Comparison of ENCODE assay signal across 7 mouse cellular contexts in the genomic region with DNA sequence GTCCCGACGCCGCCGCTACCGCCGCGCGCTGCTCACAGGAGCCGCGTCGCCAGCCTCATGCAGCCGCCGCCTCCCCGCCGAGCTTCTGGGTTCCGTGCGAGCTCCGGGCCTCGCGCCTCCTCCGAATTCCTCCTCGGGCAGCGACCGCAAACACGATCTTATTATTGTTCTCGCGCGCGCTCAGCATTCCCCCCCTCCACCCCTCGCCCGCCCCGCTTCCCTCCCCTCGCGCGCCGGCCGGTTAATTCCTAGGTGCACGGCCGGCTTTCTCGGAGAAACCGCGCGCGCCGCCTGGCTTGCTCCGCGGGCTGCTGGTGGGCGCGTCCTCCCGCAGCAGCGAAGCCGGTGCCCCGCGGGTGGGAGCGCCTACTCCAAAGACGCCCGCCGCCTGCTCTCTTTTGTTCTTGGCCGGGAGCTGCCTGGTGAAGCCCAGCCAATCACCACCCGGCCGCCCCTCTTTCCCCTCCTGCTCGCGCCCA. TPM values are rescaled to one million over a fixed set of nuclear protein-coding genes. Genes with fewer than 3 reads are reported as not detected.
A peak's percentile ranks its signal among the peaks of the same experiment; 100 is the strongest.
DNase-seq lines count a peak whose midpoint lies in the region; ATAC-seq and TF ChIP-seq lines count a peak whose summit lies in the region.

A gene (minus strand): TSS at position 207 of the 479 bp plus-strand sequence.

- TF ChIP-seq CTCF in intestine, postnatal 0 days (IDR thresholded peaks at IDR 0.05; ENCODE audit: low read depth), result peak; percentile 26; the same call in 1 of the 2 replicates

- no peaks in the 10 kb centered on the region for H3K4me1 ChIP-seq in intestine, postnatal 0 days (replicated peaks; ENCODE audit: control insufficient read depth, insufficient read depth, low read length)
- peaks cover 32% of the 10 kb centered on the region for H3K4me1 ChIP-seq in midbrain, embryonic 10.5 days

- WGBS in intestine, postnatal 0 days, result under 1% methylated on average over 46 of the region's 63 CpGs
- under 1% methylated on average over 46 of the region's 63 CpGs for WGBS in midbrain, embryonic 10.5 days

- H3K4me3 ChIP-seq in intestine, postnatal 0 days (ENCODE audit: low read depth, low read length), result peak within 1 kb of the TSS; percentile 60
- peak within 1 kb of the TSS; percentile 89 for H3K4me3 ChIP-seq in midbrain, embryonic 10.5 days

- peak within 1 kb of the TSS; percentile 81 for H3K4me2 ChIP-seq in intestine, postnatal 0 days (replicated peaks; ENCODE audit: low read depth)

- H3K9me3 ChIP-seq in intestine, postnatal 0 days (ENCODE audit: control insufficient read depth), result no peaks in the 10 kb centered on the region
- no peaks in the 10 kb centered on the region for H3K9me3 ChIP-seq in midbrain, embryonic 10.5 days (replicated peaks)

- peaks cover 32% of the 10 kb centered on the region for H3K27me3 ChIP-seq in intestine, postnatal 0 days (replicated peaks; ENCODE audit: control insufficient read depth, insufficient read depth, low read length)
- peaks cover 24% of the 10 kb centered on the region for H3K27me3 ChIP-seq in midbrain, embryonic 10.5 days (ENCODE audit: low read depth, poor library complexity, severe bottlenecking)

- H3K36me3 ChIP-seq in intestine, postnatal 0 days (ENCODE audit: control insufficient read depth, insufficient read depth), result no peaks in the 10 kb centered on the region
- no peaks in the 10 kb centered on the region for H3K36me3 ChIP-seq in midbrain, embryonic 10.5 days

- ATAC-seq in intestine, postnatal 0 days, result peak; percentile 77

- intact Hi-C loops in left cerebral cortex, postnatal 25 days (cut with DNase I), result loop anchor here (5.0 kb wide), 2 partner anchors 62 to 147 kb away; a partner anchor contains a TSS

- DNase-seq in adrenal gland, postnatal 14 days, result peak; percentile 94
- DNase-seq in embryo, embryonic 9.5 days (ENCODE audit: extremely low spot score), result peak; percentile 86
- DNase-seq in heart, adult 11 months, result peak; percentile 99
- DNase-seq in left cerebral cortex, postnatal 25 days (ENCODE audit: low spot score in 2 of 2), result peak; percentile 79 to 82
- DNase-seq in midbrain, embryonic 10.5 days (ENCODE audit: low spot score), result peak; percentile 85
- peak; percentile 9 to 21 for DNase-seq in spleen, postnatal 36 days (ENCODE audit: low spot score in 2 of 2)

- peak within 1 kb of the TSS; percentile 73 for H3K27ac ChIP-seq in intestine, postnatal 0 days (ENCODE audit: low read depth, low read length)
- peak within 1 kb of the TSS; percentile 98 for H3K27ac ChIP-seq in midbrain, embryonic 10.5 days (replicated peaks)

- H3K9ac ChIP-seq in intestine, postnatal 0 days (ENCODE audit: low read depth, low read length), result peak within 1 kb of the TSS; percentile 72

RNA-seq across cellular contexts. Expression of the gene that starts here (rescaled TPM):
- 13.6 and 15.8 TPM in 2 replicates for total RNA-seq in adrenal gland, postnatal 14 days (2021)
- 7.1 and 8.3 TPM in 2 replicates for polyA plus RNA-seq in intestine, postnatal 0 days (2015; fragmentation: Nextera tagmentation; extraction: Ambion mirVana)
- 10 to 100 TPM; 71.9 to 73.0 TPM for total RNA-seq in left cerebral cortex, postnatal 25 days (2021)
- 22.8 and 26.2 TPM in 2 replicates for polyA plus RNA-seq in midbrain, embryonic 10.5 days (2016; fragmentation: Nextera tagmentation; extraction: Ambion mirVana)

Comparison
In these comparisons a context has a peak if more than half of its experiments do, and no peak if none do; other contexts are left out.
1. Peak in every context shown above with its lines: DNase-seq, ATAC-seq, H3K4me3 ChIP-seq and H3K27ac ChIP-seq.
2. DNase-seq: peak in every context shown above with its lines; median percentile 99 in heart, adult 11 months; 94 in adrenal gland, postnatal 14 days; 86 in embryo, embryonic 9.5 days; 85 in midbrain, embryonic 10.5 days; 80 in left cerebral cortex, postnatal 25 days; 15 in spleen, postnatal 36 days.